Comparison of ENCODE assay signal across 9 mouse cellular contexts in the genomic region with DNA sequence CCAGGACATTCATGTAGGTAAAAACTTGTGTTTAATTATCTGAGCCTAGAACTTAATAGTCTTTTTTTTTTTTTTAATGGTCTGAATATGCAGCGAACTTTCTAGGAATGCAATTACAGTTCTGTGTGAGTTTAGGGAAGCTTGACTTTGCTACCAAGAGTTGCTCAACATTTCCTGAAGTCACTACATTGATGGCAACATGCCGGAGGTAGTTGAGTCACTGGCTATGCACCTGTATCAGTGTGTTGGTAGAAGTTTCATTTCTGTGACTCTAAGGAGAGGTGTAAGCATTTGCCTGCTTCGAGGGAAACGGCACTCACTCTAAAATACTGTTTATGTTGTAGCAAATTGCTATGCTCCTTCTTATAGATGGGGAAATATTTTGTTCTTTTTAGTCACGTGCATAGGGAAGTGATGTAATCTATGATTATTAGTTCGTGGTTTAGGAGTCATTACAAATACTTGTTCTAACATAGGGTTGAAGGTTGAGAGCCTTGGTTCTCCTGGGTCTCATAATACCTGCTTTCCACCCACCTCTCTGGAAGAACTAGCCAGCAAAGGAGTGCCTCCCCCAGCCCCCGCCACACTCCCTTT. TPM values are rescaled to one million over a fixed set of nuclear protein-coding genes. Genes with fewer than 3 reads are reported as not detected.
DNase-seq lines count a peak whose midpoint lies in the region; ATAC-seq and TF ChIP-seq lines count a peak whose summit lies in the region.
"Had no signal": no experiment of that assay in that cellular context is flagged by ENCODE, and none has a peak within 500 bp of the region (broad histone marks: within the 10 kb centered on the region; RNA-seq: fewer than 3 reads in every experiment).

No protein-coding gene starts in this region.

- 0 out of 2 replicates have a peak overlapping the region, but pooled peaks have one; percentile 72 for H3K4me3 ChIP-seq in heart, postnatal 0 days (ENCODE audit: low read depth, low read length)
- no peak overlapping the region for H3K4me3 ChIP-seq in heart, adult 2 months
- H3K4me3 ChIP-seq in embryonic facial prominence, embryonic 14.5 days (ENCODE audit: low read depth, low read length) = peak overlapping the region; percentile 72
- no peak overlapping the region for H3K4me3 ChIP-seq in intestine, postnatal 0 days (ENCODE audit: low read depth, low read length)

- 66% methylated on average over 7 of the region's 7 CpGs for WGBS in heart, postnatal 0 days
- WGBS in heart, adult 2 months = 67% methylated on average over 7 of the region's 7 CpGs
- WGBS in embryonic facial prominence, embryonic 14.5 days = 60% methylated on average over 7 of the region's 7 CpGs
- WGBS in intestine, postnatal 0 days = 48% methylated on average over 7 of the region's 7 CpGs

- peaks cover 25% of the 10 kb centered on the region for H3K27me3 ChIP-seq in heart, postnatal 0 days (ENCODE audit: control insufficient read depth, insufficient read depth, low read length)
- 0 out of 2 replicates have a peak, but pooled peaks cover 2% of the 10 kb centered on the region for H3K27me3 ChIP-seq in heart, adult 2 months (ENCODE audit: control insufficient read depth, insufficient read depth, low read length)
- H3K27me3 ChIP-seq in embryonic facial prominence, embryonic 14.5 days (replicated peaks; ENCODE audit: control insufficient read depth, insufficient read depth, low read length) = no peaks in the 10 kb centered on the region; the same call in 1 of the 2 replicates
- H3K27me3 ChIP-seq in intestine, postnatal 0 days (replicated peaks; ENCODE audit: control insufficient read depth, insufficient read depth, low read length) = peaks cover 9% of the 10 kb centered on the region; the same call in 1 of the 2 replicates

- no peak for TF ChIP-seq CTCF in heart, postnatal 0 days (IDR thresholded peaks at IDR 0.05; ENCODE audit: low read depth)
- no peak for TF ChIP-seq CTCF in heart, adult 2 months (IDR thresholded peaks at IDR 0.05)
- TF ChIP-seq CTCF in intestine, postnatal 0 days (IDR thresholded peaks at IDR 0.05; ENCODE audit: low read depth) = no peak

- peaks cover 13% of the 10 kb centered on the region for H3K4me1 ChIP-seq in heart, postnatal 0 days (ENCODE audit: control insufficient read depth, insufficient read depth)
- H3K4me1 ChIP-seq in heart, adult 2 months (ENCODE audit: control insufficient read depth, insufficient read depth, low read length) = no peaks in the 10 kb centered on the region
- H3K4me1 ChIP-seq in embryonic facial prominence, embryonic 14.5 days (ENCODE audit: control insufficient read depth, insufficient read depth, low read length) = peaks cover 18% of the 10 kb centered on the region
- 0 out of 2 replicates have a peak, but pooled peaks cover 4% of the 10 kb centered on the region for H3K4me1 ChIP-seq in intestine, postnatal 0 days (replicated peaks; ENCODE audit: control insufficient read depth, insufficient read depth, low read length)

- TF ChIP-seq EP300 in heart, postnatal 0 days (IDR thresholded peaks at IDR 0.05; ENCODE audit: low read depth) = no peak
- no peak for TF ChIP-seq EP300 in heart, adult 2 months (IDR thresholded peaks at IDR 0.05; ENCODE audit: insufficient read depth, low read depth, low read length)

- H3K9ac ChIP-seq in heart, postnatal 0 days (replicated peaks; ENCODE audit: low read depth, low read length) = no peak overlapping the region
- H3K9ac ChIP-seq in heart, adult 2 months (ENCODE audit: low read depth, low read length) = no peak overlapping the region
- H3K9ac ChIP-seq in embryonic facial prominence, embryonic 14.5 days (ENCODE audit: low read depth, low read length) = peak overlapping the region; percentile 90; the same call in 1 of the 2 replicates
- H3K9ac ChIP-seq in intestine, postnatal 0 days (ENCODE audit: low read depth, low read length) = no peak overlapping the region

- no peak overlapping the region; the same call in 1 of the 2 replicates for H3K4me2 ChIP-seq in heart, postnatal 0 days (ENCODE audit: low read depth, low read length)
- peak overlapping the region; percentile 88 for H3K4me2 ChIP-seq in embryonic facial prominence, embryonic 14.5 days (ENCODE audit: low read depth, low read length)
- peak overlapping the region; percentile 97; the same call in 1 of the 2 replicates for H3K4me2 ChIP-seq in intestine, postnatal 0 days (replicated peaks; ENCODE audit: low read depth)

- no peak overlapping the region for H3K27ac ChIP-seq in heart, postnatal 0 days (ENCODE audit: low read depth)
- no peak overlapping the region; the same call in 1 of the 2 replicates for H3K27ac ChIP-seq in heart, adult 2 months
- no peak overlapping the region for H3K27ac ChIP-seq in embryonic facial prominence, embryonic 14.5 days (replicated peaks; ENCODE audit: low read depth, low read length)
- H3K27ac ChIP-seq in intestine, postnatal 0 days (ENCODE audit: low read depth, low read length) = no peak overlapping the region

- H3K36me3 ChIP-seq in heart, postnatal 0 days (replicated peaks; ENCODE audit: control insufficient read depth, insufficient read depth, low read length) = no peaks in the 10 kb centered on the region
- no peaks in the 10 kb centered on the region for H3K36me3 ChIP-seq in heart, adult 2 months (ENCODE audit: control insufficient read depth, insufficient read depth, low read length)
- no peaks in the 10 kb centered on the region for H3K36me3 ChIP-seq in embryonic facial prominence, embryonic 14.5 days (ENCODE audit: control insufficient read depth, insufficient read depth, low read length)
- no peaks in the 10 kb centered on the region for H3K36me3 ChIP-seq in intestine, postnatal 0 days (ENCODE audit: control insufficient read depth, insufficient read depth)

- ATAC-seq in heart, postnatal 0 days (ENCODE audit: insufficient read depth, low read depth) = no peak
- no peak for ATAC-seq in embryonic facial prominence, embryonic 14.5 days (ENCODE audit: low read depth)
- no peak for ATAC-seq in intestine, postnatal 0 days
- 0 out of 2 replicates have a peak, but pooled peaks have one; percentile 31 for ATAC-seq in monocyte, adult 5-6 weeks (replicated peaks; ENCODE audit: insufficient number of reproducible peaks, low FRiP score, low TSS enrichment, poor library complexity, severe bottlenecking)

- intact Hi-C loops in heart, adult 2 months (cut with DNase I) = loop anchor here (5.0 kb wide), 2 partner anchors 152 to 207 kb away; partner anchors contain the start of genes Trim26 and Trim40

- TF ChIP-seq POLR2A in heart, adult 2 months (IDR thresholded peaks at IDR 0.05; ENCODE audit: insufficient read depth, low read depth, low read length) = no peak

- DNase-seq in heart, postnatal 0 days (ENCODE audit: low spot score) = no peak
- DNase-seq in heart, adult 2 months = no peak
- DNase-seq in embryonic facial prominence, embryonic 14.5 days (ENCODE audit: low spot score) = no peak
- DNase-seq in thymus, postnatal 10 days (ENCODE audit: low spot score in 2 of 2) = no peak
- DNase-seq in spleen, adult 18-20 months = no peak
- DNase-seq in cerebellum, adult 9-11 months = no peak

- no peaks in the 10 kb centered on the region for H3K79me2 ChIP-seq in heart, adult 2 months (replicated peaks; ENCODE audit: control insufficient read depth, insufficient read depth, low read length)

- no peaks in the 10 kb centered on the region for H3K9me3 ChIP-seq in heart, postnatal 0 days (replicated peaks; ENCODE audit: control insufficient read depth, low read length)
- H3K9me3 ChIP-seq in embryonic facial prominence, embryonic 14.5 days (ENCODE audit: control insufficient read depth, low read length) = no peaks in the 10 kb centered on the region
- H3K9me3 ChIP-seq in intestine, postnatal 0 days (ENCODE audit: control insufficient read depth) = no peaks in the 10 kb centered on the region

RNA-seq across cellular contexts. Expression of gene Gabbr1, which starts 1.0 kb away (rescaled TPM):
- 4.8 and 6.7 TPM in 2 replicates for total RNA-seq in heart, postnatal 0 days (2014; rRNA removed; ENCODE audit: low replicate concordance)
- 1.8 and 1.9 TPM in 2 replicates for polyA plus RNA-seq in heart, postnatal 0 days (2015; fragmentation: Nextera tagmentation; extraction: Ambion mirVana)
- 1 to 10 TPM; 6.5 to 6.7 TPM for total RNA-seq in heart, adult 2 months (2021)
- polyA plus RNA-seq in heart, adult 2 months (2012; rRNA removed) = 15.5 and 17.4 TPM in 2 replicates
- polyA plus RNA-seq in embryonic facial prominence, embryonic 14.5 days (2014; fragmentation: Nextera tagmentation; extraction: Ambion mirVana) = 8.4 and 10.2 TPM in 2 replicates
- 4.1 and 4.4 TPM in 2 replicates for polyA plus RNA-seq in intestine, postnatal 0 days (2015; fragmentation: Nextera tagmentation; extraction: Ambion mirVana)
- total RNA-seq in monocyte, adult 5-6 weeks (2017) = 20.1 to 24.2 TPM (median 24.1 TPM) in 3 replicates

RNA-seq across cellular contexts. Expression of gene Mog, which starts 21.6 kb away (rescaled TPM):
- total RNA-seq in heart, postnatal 0 days (2014; rRNA removed; ENCODE audit: low replicate concordance) = not detected in 2 replicates
- polyA plus RNA-seq in heart, postnatal 0 days (2015; fragmentation: Nextera tagmentation; extraction: Ambion mirVana) = not detected in 2 replicates
- not detected for total RNA-seq in heart, adult 2 months (2021)
- 0.09 TPM in 1 of 2 replicates, not detected in the other for polyA plus RNA-seq in heart, adult 2 months (2012; rRNA removed)
- 0.12 and 0.22 TPM in 2 replicates for polyA plus RNA-seq in embryonic facial prominence, embryonic 14.5 days (2014; fragmentation: Nextera tagmentation; extraction: Ambion mirVana)
- not detected in 2 replicates for polyA plus RNA-seq in intestine, postnatal 0 days (2015; fragmentation: Nextera tagmentation; extraction: Ambion mirVana)
- not detected in 3 replicates for total RNA-seq in monocyte, adult 5-6 weeks (2017)
- polyA plus RNA-seq: heart, embryonic 16.5 days had no signal

RNA-seq across cellular contexts. Expression of gene Olfr90, which starts 43.6 kb away (rescaled TPM):
- not detected in 2 replicates for total RNA-seq in heart, postnatal 0 days (2014; rRNA removed; ENCODE audit: low replicate concordance)
- not detected in 2 replicates for polyA plus RNA-seq in heart, postnatal 0 days (2015; fragmentation: Nextera tagmentation; extraction: Ambion mirVana)
- not detected for total RNA-seq in heart, adult 2 months (2021)
- not detected in 2 replicates for polyA plus RNA-seq in heart, adult 2 months (2012; rRNA removed)
- 0.12 TPM in 1 of 2 replicates, not detected in the other for polyA plus RNA-seq in embryonic facial prominence, embryonic 14.5 days (2014; fragmentation: Nextera tagmentation; extraction: Ambion mirVana)
- polyA plus RNA-seq in intestine, postnatal 0 days (2015; fragmentation: Nextera tagmentation; extraction: Ambion mirVana) = not detected in 2 replicates
- not detected in 3 replicates for total RNA-seq in monocyte, adult 5-6 weeks (2017)
- polyA plus RNA-seq: heart, embryonic 16.5 days had no signal

RNA-seq across cellular contexts. Expression of gene Zfp57, which starts 43.8 kb away (rescaled TPM):
- total RNA-seq in heart, postnatal 0 days (2014; rRNA removed; ENCODE audit: low replicate concordance) = 12.5 and 14.7 TPM in 2 replicates
- polyA plus RNA-seq in heart, postnatal 0 days (2015; fragmentation: Nextera tagmentation; extraction: Ambion mirVana) = 9.2 and 10.0 TPM in 2 replicates
- 1 to 10 TPM in 1 of 2 experiments, under 1 TPM in 1; 0.94 to 1.4 TPM for total RNA-seq in heart, adult 2 months (2021)
- 2.3 and 4.3 TPM in 2 replicates for polyA plus RNA-seq in heart, adult 2 months (2012; rRNA removed)
- 45.5 and 64.8 TPM in 2 replicates for polyA plus RNA-seq in embryonic facial prominence, embryonic 14.5 days (2014; fragmentation: Nextera tagmentation; extraction: Ambion mirVana)
- 8.6 and 9.0 TPM in 2 replicates for polyA plus RNA-seq in intestine, postnatal 0 days (2015; fragmentation: Nextera tagmentation; extraction: Ambion mirVana)
- 0.64 to 3.4 TPM in 2 of 3 replicates, not detected in the other for total RNA-seq in monocyte, adult 5-6 weeks (2017)

RNA-seq across cellular contexts. Expression of gene Olfr91, which starts 53.3 kb away (rescaled TPM):
- not detected in 2 replicates for total RNA-seq in heart, postnatal 0 days (2014; rRNA removed; ENCODE audit: low replicate concordance)
- not detected in 2 replicates for polyA plus RNA-seq in heart, postnatal 0 days (2015; fragmentation: Nextera tagmentation; extraction: Ambion mirVana)
- total RNA-seq in heart, adult 2 months (2021) = not detected
- not detected in 2 replicates for polyA plus RNA-seq in heart, adult 2 months (2012; rRNA removed)
- 0.04 TPM in 1 of 2 replicates, not detected in the other for polyA plus RNA-seq in embryonic facial prominence, embryonic 14.5 days (2014; fragmentation: Nextera tagmentation; extraction: Ambion mirVana)
- polyA plus RNA-seq in intestine, postnatal 0 days (2015; fragmentation: Nextera tagmentation; extraction: Ambion mirVana) = not detected in 2 replicates
- not detected in 3 replicates for total RNA-seq in monocyte, adult 5-6 weeks (2017)
- polyA plus RNA-seq: heart, embryonic 16.5 days had no signal

Comparison
In these comparisons a context has a peak if more than half of its experiments do, and no peak if none do; other contexts are left out.
1. H3K4me3 ChIP-seq: peak in heart, postnatal 0 days (single experiment) and embryonic facial prominence, embryonic 14.5 days (single experiment); none in heart, adult 2 months (single experiment) and intestine, postnatal 0 days (single experiment).